Mouse (Mus musculus): Measurements from ENCODE around the gene Msrb1. TPM values are rescaled to one million over a fixed set of nuclear protein-coding genes. Genes with fewer than 3 reads are reported as not detected.

The Msrb1 gene
- 25.9 and 26.8 TPM in 2 replicates for polyA plus RNA-seq (2015; fragmentation: Nextera tagmentation; extraction: Ambion mirVana)

- peak within 1 kb of the TSS; percentile 73 for H3K27ac ChIP-seq
- peak; percentile 95 for ATAC-seq (ENCODE audit: insufficient number of reproducible peaks, low FRiP score, low TSS enrichment, low read depth)
These were observed at the start of gene Msrb1 for GRCm38 (mm10) chr17:24736330-24737051. Gene Msrb1, plus strand, starts transcription at chr17:24736642.

DNA sequence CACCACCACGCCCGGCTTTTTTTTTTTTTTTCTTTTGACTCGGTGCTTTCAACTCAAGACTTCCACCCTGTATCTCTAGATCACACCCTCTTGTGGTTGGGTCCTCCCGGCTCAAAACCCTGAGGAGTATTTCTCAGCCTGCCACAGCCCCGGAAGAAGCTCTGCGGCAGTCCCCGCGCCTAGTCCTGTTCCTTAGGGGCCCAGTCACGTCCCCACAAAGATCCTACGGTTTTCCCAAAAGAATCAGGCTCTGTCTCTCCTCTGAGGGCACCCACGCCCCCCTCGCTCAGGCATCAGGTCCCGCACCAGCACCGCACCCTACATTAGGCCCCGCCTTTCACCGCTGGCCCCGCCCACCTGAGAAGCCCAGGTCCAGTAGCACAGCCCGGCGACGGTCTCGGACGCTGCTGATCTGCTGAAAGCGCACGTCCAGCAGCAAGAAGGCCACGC is 49.3 kb upstream of the Msrb1 start:
- no peak for ATAC-seq (ENCODE audit: insufficient number of reproducible peaks, low FRiP score, low TSS enrichment, low read depth)

More at GRCm38 (mm10) chr17:24736330-24737051, at the start of gene Msrb1:
- WGBS, result 2% methylated on average over 29 of the region's 29 CpGs
- no peaks in the 10 kb centered on the region for H3K27me3 ChIP-seq
- H3K4me3 ChIP-seq, result peak within 1 kb of the TSS; percentile 56
- H3K36me3 ChIP-seq, result peaks cover 17% of the 10 kb centered on the region
- peak within 1 kb of the TSS; percentile 77 for H3K4me2 ChIP-seq
- no peaks in the 10 kb centered on the region for H3K9me3 ChIP-seq
- peak within 1 kb of the TSS; percentile 50 for H3K9ac ChIP-seq
- peaks cover 15% of the 10 kb centered on the region for H3K4me1 ChIP-seq

DNA sequence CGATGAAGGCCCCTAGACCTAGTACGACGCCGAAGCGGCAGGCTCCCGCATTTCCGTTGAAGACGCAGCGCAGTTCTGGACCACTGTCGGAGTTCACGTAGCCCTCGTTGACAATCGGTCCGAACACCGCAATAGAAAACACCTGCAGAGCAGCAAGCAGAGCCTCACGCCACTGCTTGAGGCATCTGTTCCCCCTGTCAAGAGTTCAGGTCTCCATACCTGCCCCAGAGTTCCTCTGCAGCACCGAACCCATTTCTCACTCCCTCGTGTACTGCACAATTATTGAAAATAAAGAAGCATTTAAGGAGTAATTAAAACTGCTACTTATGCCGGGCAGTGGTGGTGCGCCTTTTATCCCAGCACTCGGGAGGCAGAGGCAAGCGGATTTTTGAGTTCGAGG is 48.8 kb upstream of the Msrb1 start:
- Histone ChIP-seq H3K9me3 (no peaks in the 10 kb centered on the region), H3K36me3 (peaks cover 7% of the 10 kb centered on the region), H3K4me1 (peaks cover 15% of the 10 kb centered on the region), H3K4me3 (peak overlapping the region; percentile 35), H3K27ac (no peak overlapping the region), H3K27me3 (peaks cover 51% of the 10 kb centered on the region), H3K9ac (no peak overlapping the region), H3K4me2 (peak overlapping the region; percentile 49)
- 20% methylated on average over 23 of the region's 23 CpGs for WGBS
- no peak for ATAC-seq (ENCODE audit: insufficient number of reproducible peaks, low FRiP score, low TSS enrichment, low read depth)

More for the DNA sequence above, 49.3 kb upstream of the Msrb1 start:
- peaks cover 15% of the 10 kb centered on the region for H3K4me1 ChIP-seq
- peak overlapping the region; percentile 35 for H3K4me3 ChIP-seq
- H3K9me3 ChIP-seq, result no peaks in the 10 kb centered on the region
- H3K27ac ChIP-seq, result no peak overlapping the region
- H3K27me3 ChIP-seq, result peaks cover 51% of the 10 kb centered on the region
- H3K4me2 ChIP-seq, result peak overlapping the region; percentile 49
- no peak overlapping the region for H3K9ac ChIP-seq
- H3K36me3 ChIP-seq, result peaks cover 4% of the 10 kb centered on the region
- WGBS, result 2% methylated on average over 25 of the region's 25 CpGs

- no peak within 1 kb of the TSS for H3K27ac ChIP-seq
- peaks cover 18% of the 10 kb centered on the region for H3K36me3 ChIP-seq
- H3K9ac ChIP-seq, result peak within 1 kb of the TSS; percentile 59
- under 1% methylated on average over 53 of the region's 55 CpGs for WGBS
- H3K4me1 ChIP-seq, result peaks cover 15% of the 10 kb centered on the region
- peak within 1 kb of the TSS; percentile 57 for H3K4me3 ChIP-seq
- H3K4me2 ChIP-seq, result peak within 1 kb of the TSS; percentile 96
- H3K9me3 ChIP-seq, result no peaks in the 10 kb centered on the region
- H3K27me3 ChIP-seq, result peaks cover 51% of the 10 kb centered on the region
- no peak for ATAC-seq (ENCODE audit: insufficient number of reproducible peaks, low FRiP score, low TSS enrichment, low read depth)
These were observed 47.0 kb upstream of the Msrb1 start, which contains the start of gene Syngr3 for GRCm38 (mm10) chr17:24689251-24690081. Gene Syngr3, minus strand, starts transcription at chr17:24689955.

DNA sequence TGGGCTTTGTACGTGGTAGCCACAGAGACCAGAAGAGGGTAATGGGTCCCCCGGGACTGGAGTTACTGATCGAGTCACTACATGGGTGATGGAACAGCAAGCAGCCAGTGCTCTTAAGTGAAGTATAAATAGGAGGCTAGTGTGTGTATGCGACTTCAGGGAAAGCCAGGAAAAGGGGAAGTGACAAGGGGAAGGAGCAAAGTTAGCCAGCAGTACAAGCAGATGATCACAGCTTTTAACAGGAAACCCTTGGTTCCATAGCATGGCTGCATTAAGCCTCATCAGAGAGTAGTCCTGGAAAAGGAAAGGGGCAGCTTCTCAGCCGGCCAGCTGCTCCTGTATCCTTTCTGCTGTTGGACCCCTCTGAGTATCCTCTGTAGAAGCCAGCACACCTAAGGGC is 44.1 kb upstream of the Msrb1 start:
- peaks cover 18% of the 10 kb centered on the region for H3K36me3 ChIP-seq
- H3K4me2 ChIP-seq, result no peak overlapping the region
- H3K9ac ChIP-seq, result no peak overlapping the region
- WGBS, result 78% methylated on average over 5 of the region's 5 CpGs
- no peak for ATAC-seq (ENCODE audit: insufficient number of reproducible peaks, low FRiP score, low TSS enrichment, low read depth)
- peaks cover 28% of the 10 kb centered on the region for H3K4me1 ChIP-seq
- H3K27ac ChIP-seq, result no peak overlapping the region
- no peaks in the 10 kb centered on the region for H3K9me3 ChIP-seq
- peaks cover 38% of the 10 kb centered on the region for H3K27me3 ChIP-seq
- no peak overlapping the region for H3K4me3 ChIP-seq

GRCm38 (mm10) chr17:24695326-24696010 is 41.0 kb upstream of the Msrb1 start:
- 0 out of 2 replicates have a peak, but pooled peaks have one; percentile 2 for ATAC-seq (ENCODE audit: insufficient number of reproducible peaks, low FRiP score, low TSS enrichment, low read depth)
- peaks cover 29% of the 10 kb centered on the region for H3K4me1 ChIP-seq
- H3K9me3 ChIP-seq, result no peaks in the 10 kb centered on the region
- peak overlapping the region; percentile 72 for H3K4me3 ChIP-seq
- peaks cover 32% of the 10 kb centered on the region for H3K36me3 ChIP-seq
- peak overlapping the region; percentile 90 for H3K27ac ChIP-seq
- H3K9ac ChIP-seq, result peak overlapping the region; percentile 73
- H3K27me3 ChIP-seq, result peaks cover 7% of the 10 kb centered on the region
- 6% methylated on average over 51 of the region's 51 CpGs for WGBS
- peak overlapping the region; percentile 80 for H3K4me2 ChIP-seq

DNA sequence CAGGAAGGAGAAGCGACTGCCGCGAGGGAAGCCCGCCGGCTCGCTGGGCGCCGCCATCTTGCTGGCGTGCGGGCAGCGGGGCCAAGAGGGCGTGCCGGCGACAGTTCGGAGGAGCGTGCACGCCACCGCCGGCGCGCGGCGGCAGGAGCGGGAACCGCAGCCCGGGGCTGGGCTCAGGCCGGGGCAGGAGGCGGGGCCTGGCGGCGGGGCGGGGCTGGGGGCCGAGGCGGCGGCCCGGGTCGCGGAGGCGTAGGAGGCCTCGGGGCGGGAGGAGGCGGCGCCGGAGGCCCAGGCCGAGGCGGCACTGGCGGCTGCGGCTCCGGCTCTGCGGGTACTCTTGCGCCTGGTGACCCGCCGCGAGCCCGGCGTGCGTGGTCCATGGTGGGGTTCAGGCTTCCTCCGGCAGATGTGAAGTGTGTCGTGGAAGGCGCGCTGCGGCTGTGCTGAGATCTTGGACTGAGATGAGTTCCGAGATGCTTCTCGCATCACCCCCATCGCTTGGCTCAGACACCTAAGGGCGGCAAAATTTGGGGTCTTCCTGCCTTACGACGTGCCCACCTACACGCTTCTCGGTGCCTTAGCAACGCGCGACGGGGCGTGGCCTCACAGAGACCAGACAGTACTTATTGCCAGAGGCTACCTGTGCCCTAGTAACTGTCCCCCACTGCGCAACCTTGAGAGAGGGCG is 40.3 kb upstream of the Msrb1 start, which contains the start of the genes Gfer and Noxo1:
Gene Gfer, minus strand, starts transcription at position 146 of the 687 bp plus-strand sequence.
Gene Noxo1, plus strand, starts transcription at position 224 of the 687 bp plus-strand sequence.
- Histone ChIP-seq H3K4me3 (peak within 1 kb of the TSS; percentile 72), H3K9me3 (no peaks in the 10 kb centered on the region), H3K27me3 (peaks cover under 1% of the 10 kb centered on the region), H3K9ac (peak within 1 kb of the TSS; percentile 73), H3K36me3 (peaks cover 39% of the 10 kb centered on the region), H3K4me1 (peaks cover 29% of the 10 kb centered on the region), H3K4me2 (peak within 1 kb of the TSS; percentile 80), H3K27ac (peak within 1 kb of the TSS; percentile 90)
- peak; percentile 88 for ATAC-seq (ENCODE audit: insufficient number of reproducible peaks, low FRiP score, low TSS enrichment, low read depth)
- under 1% methylated on average over 67 of the region's 76 CpGs for WGBS

- peaks cover 29% of the 10 kb centered on the region for H3K4me1 ChIP-seq
- H3K27me3 ChIP-seq, result no peaks in the 10 kb centered on the region
- no peak overlapping the region for H3K9ac ChIP-seq
- H3K4me3 ChIP-seq, result no peak overlapping the region
- WGBS, result 26% methylated on average over 5 of the region's 5 CpGs
- no peak for ATAC-seq (ENCODE audit: insufficient number of reproducible peaks, low FRiP score, low TSS enrichment, low read depth)
- peaks cover 45% of the 10 kb centered on the region for H3K36me3 ChIP-seq
- no peaks in the 10 kb centered on the region for H3K9me3 ChIP-seq
- no peak overlapping the region for H3K4me2 ChIP-seq
- H3K27ac ChIP-seq, result no peak overlapping the region; the same call in 1 of the 2 replicates
These were observed 38.5 kb upstream of the Msrb1 start for GRCm38 (mm10) chr17:24697985-24698384.

- ATAC-seq (ENCODE audit: insufficient number of reproducible peaks, low FRiP score, low TSS enrichment, low read depth), result no peak
- Histone ChIP-seq H3K4me3 (no peak overlapping the region), H3K4me2 (no peak overlapping the region), H3K36me3 (peaks cover 44% of the 10 kb centered on the region), H3K9ac (no peak overlapping the region), H3K4me1 (peaks cover 29% of the 10 kb centered on the region), H3K27ac (no peak overlapping the region), H3K9me3 (no peaks in the 10 kb centered on the region), H3K27me3 (no peaks in the 10 kb centered on the region)
- WGBS, result 61% methylated on average over 9 of the region's 9 CpGs
These were observed 37.7 kb upstream of the Msrb1 start for GRCm38 (mm10) chr17:24698715-24699114.

GRCm38 (mm10) chr17:24699473-24699872 is 37.0 kb upstream of the Msrb1 start:
- H3K36me3 ChIP-seq, result peaks cover 49% of the 10 kb centered on the region

GRCm38 (mm10) chr17:24701251-24701650 is 35.2 kb upstream of the Msrb1 start:
- 84% methylated on average over 9 of the region's 9 CpGs for WGBS
- H3K36me3 ChIP-seq, result peaks cover 61% of the 10 kb centered on the region
- no peak overlapping the region for H3K4me3 ChIP-seq
- no peak overlapping the region for H3K4me2 ChIP-seq
- H3K9ac ChIP-seq, result no peak overlapping the region
- H3K4me1 ChIP-seq, result peaks cover 26% of the 10 kb centered on the region
- H3K9me3 ChIP-seq, result no peaks in the 10 kb centered on the region
- H3K27ac ChIP-seq, result no peak overlapping the region
- ATAC-seq (ENCODE audit: insufficient number of reproducible peaks, low FRiP score, low TSS enrichment, low read depth), result no peak
- H3K27me3 ChIP-seq, result no peaks in the 10 kb centered on the region

More at GRCm38 (mm10) chr17:24699473-24699872, 37.0 kb upstream of the Msrb1 start:
- Histone ChIP-seq H3K9ac (no peak overlapping the region), H3K4me2 (no peak overlapping the region), H3K27me3 (no peaks in the 10 kb centered on the region), H3K4me1 (peaks cover 29% of the 10 kb centered on the region), H3K27ac (no peak overlapping the region), H3K9me3 (no peaks in the 10 kb centered on the region), H3K4me3 (no peak overlapping the region)
- no peak for ATAC-seq (ENCODE audit: insufficient number of reproducible peaks, low FRiP score, low TSS enrichment, low read depth)
- WGBS, result 77% methylated on average over 2 of the region's 2 CpGs

Measured in limb, embryonic 15.5 days (tissue).